Mouse (Mus musculus): ENCODE data around the gene Pcolce.
A peak's percentile ranks its signal among the peaks of the same experiment; 100 is the strongest.

DNA sequence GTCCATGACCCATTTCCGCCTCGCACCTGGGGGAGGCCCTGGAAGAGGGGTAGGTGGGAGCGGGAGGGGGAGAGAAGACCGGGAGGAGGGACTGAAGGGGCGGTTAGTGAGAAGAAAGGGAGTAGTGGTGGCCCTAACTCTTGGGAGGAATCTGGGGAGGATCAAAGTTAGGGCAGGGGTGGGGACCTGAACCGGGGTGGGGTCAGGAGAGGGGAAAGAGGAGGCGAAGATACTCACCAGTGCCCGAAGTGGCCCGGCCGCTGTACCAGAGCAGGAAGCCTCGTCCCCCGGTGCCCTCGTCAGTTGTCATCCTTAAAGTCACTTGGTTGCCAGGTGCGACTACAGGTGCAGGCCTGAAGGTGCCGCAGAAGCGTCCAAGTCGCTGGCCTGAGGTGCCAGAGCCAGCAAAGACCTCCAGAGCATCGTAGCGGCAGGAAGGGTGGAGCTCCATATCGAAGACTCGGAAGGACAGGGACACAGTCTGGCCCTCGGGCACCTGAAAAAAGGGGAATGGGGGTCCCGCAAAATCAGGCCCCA is 4.9 kb downstream of the Pcolce start:
- TF ChIP-seq CTCF (IDR thresholded peaks at IDR 0.05), result peak; percentile 45
- no peak for TF ChIP-seq EP300 (IDR thresholded peaks at IDR 0.05)

All from lung, postnatal 0 days (tissue).